Mouse (Mus musculus) activated CD4-positive, CD25-positive, alpha-beta regulatory T cell, adult 4 months (primary cell): ENCODE data around the gene Ssbp4. TPM values are rescaled to one million over a fixed set of nuclear protein-coding genes. Genes with fewer than 3 reads are reported as not detected.

Experiments
- ATAC-seq: one replicate; pipeline ENCODE4 v1.8.0; 2017
- polyA plus RNA-seq, 2 experiments: library from polyadenylated mRNA; unstranded; fragments of 100-300 nt; shearing (Covaris generic); gene quantifications; one replicate each; pipeline ENCODE4 v1.2.1; 2017

Gene Ssbp4
- polyA plus RNA-seq, 2 experiments from 2014 or later = 15.8 to 17.7 TPM

- peak; percentile 83 for ATAC-seq
These were observed 59.1 kb downstream of the Ssbp4 start for GRCm38 (mm10) chr8:70549412-70550184.

GRCm38 (mm10) chr8:70547762-70548161, 60.9 kb downstream of the Ssbp4 start:
- no peak for ATAC-seq

Other genes starting within 250 kb of the Ssbp4 start
- under 1 TPM in 1 of 2 experiments, not detected in 1; 0.95 TPM for gene Comp, start 235.3 kb downstream of the Ssbp4 start, polyA plus RNA-seq
- 1 to 10 TPM; 7.1 to 8.4 TPM for gene Crtc1, start 169.3 kb downstream of the Ssbp4 start, polyA plus RNA-seq
- 1 to 10 TPM; 7.2 to 9.5 TPM for gene Klhl26, start 131.9 kb downstream of the Ssbp4 start, polyA plus RNA-seq
- gene Tmem59l, start 121.5 kb downstream of the Ssbp4 start, polyA plus RNA-seq = under 1 TPM in 1 of 2 experiments, not detected in 1; 0.22 TPM
- gene Crlf1, start 115.7 kb downstream of the Ssbp4 start, polyA plus RNA-seq = not detected
- 10 to 100 TPM; 89.0 to 95.4 TPM for gene Rex1bd, start 102.1 kb downstream of the Ssbp4 start, polyA plus RNA-seq
- 1,000 to 10,000 TPM; 3,631 to 4,013 TPM for gene Uba52, start 98.1 kb downstream of the Ssbp4 start, polyA plus RNA-seq
- gene Fkbp8, start 81.1 kb downstream of the Ssbp4 start, polyA plus RNA-seq = 100 to 1,000 TPM; 131 to 163 TPM
- 100 to 1,000 TPM; 176 to 180 TPM for gene Kxd1, start 80.9 kb downstream of the Ssbp4 start, polyA plus RNA-seq
- 10 to 100 TPM; 27.8 to 35.2 TPM for gene Ell, start 69.4 kb downstream of the Ssbp4 start, polyA plus RNA-seq
- gene Isyna1, start 14.5 kb downstream of the Ssbp4 start, polyA plus RNA-seq = 10 to 100 TPM; 19.3 to 44.6 TPM
- gene Lrrc25, start 7.3 kb upstream of the Ssbp4 start, polyA plus RNA-seq = 1 to 10 TPM in 1 of 2 experiments, under 1 TPM in 1; 0.54 to 1.0 TPM
- not detected for gene Gdf15, start 23.6 kb upstream of the Ssbp4 start, polyA plus RNA-seq
- 1 to 10 TPM; 7.1 to 7.4 TPM for gene Pgpep1, start 51.5 kb upstream of the Ssbp4 start, polyA plus RNA-seq
- 100 to 1,000 TPM; 115 to 120 TPM for gene Lsm4, start 64.4 kb upstream of the Ssbp4 start, polyA plus RNA-seq
- gene Jund, start 90.1 kb upstream of the Ssbp4 start, polyA plus RNA-seq = 10 to 100 TPM; 12.5 to 20.0 TPM
- not detected for gene Iqcn, start 94.6 kb upstream of the Ssbp4 start, polyA plus RNA-seq
- gene Gm3336, start 109.7 kb upstream of the Ssbp4 start, polyA plus RNA-seq = not detected
- gene Pde4c, start 114.8 kb upstream of the Ssbp4 start, polyA plus RNA-seq = under 1 TPM; 0.47 to 0.95 TPM
- gene Rab3a, start 145.8 kb upstream of the Ssbp4 start, polyA plus RNA-seq = 1 to 10 TPM; 3.8 to 5.4 TPM
- gene Mpv17l2, start 152.1 kb upstream of the Ssbp4 start, polyA plus RNA-seq = 10 to 100 TPM; 35.6 to 41.7 TPM
- gene Pik3r2, start 167.8 kb upstream of the Ssbp4 start, polyA plus RNA-seq = 1 to 10 TPM; 3.9 to 5.1 TPM
- gene Mast3, start 196.2 kb upstream of the Ssbp4 start, polyA plus RNA-seq = 10 to 100 TPM; 19.0 to 19.4 TPM
- gene Il12rb1, start 199.6 kb upstream of the Ssbp4 start, polyA plus RNA-seq = 10 to 100 TPM; 16.5 to 29.5 TPM
- 1 to 10 TPM; 3.0 to 6.7 TPM for gene Arrdc2, start 230.8 kb upstream of the Ssbp4 start, polyA plus RNA-seq